Mouse (Mus musculus) embryo, embryonic 10.5 days (tissue): Measurements from ENCODE around the gene Fam111a.
"Not testable (repeated sequence)": the region's sequence is repeated elsewhere in the genome, so short reads cannot be mapped to it uniquely, and the experiment has no call there.

ENCODE experiments used
- DNase-seq: peaks from one replicate; pipeline ENCODE4 v3.0.0-alpha.2; 2015; ENCODE audit warnings: low spot score

Fam111a gene

DNA sequence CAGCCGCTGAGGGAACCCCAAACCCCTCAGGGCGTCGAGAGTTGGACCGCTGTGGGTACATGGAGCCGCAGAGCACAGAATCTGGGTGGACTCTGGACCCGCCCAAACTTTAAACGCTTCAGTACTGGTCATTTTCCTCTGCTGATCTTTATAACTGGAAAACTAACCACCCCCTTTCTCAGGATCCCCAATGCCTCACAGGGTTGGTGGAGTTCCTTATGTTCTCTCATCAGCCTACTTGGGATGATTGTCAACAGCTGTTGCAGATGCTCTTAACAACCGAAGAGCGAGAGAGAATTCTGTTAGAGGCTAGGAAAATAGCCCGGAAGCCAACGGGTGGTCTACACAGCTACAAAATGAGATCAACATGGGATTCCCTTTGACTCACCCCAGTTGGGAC, at the start of gene Fam111a:
Gene Fam111a (plus strand): TSS at position 301 of the 400 bp plus-strand sequence.
- not testable (repeated sequence) for DNase-seq

DNA sequence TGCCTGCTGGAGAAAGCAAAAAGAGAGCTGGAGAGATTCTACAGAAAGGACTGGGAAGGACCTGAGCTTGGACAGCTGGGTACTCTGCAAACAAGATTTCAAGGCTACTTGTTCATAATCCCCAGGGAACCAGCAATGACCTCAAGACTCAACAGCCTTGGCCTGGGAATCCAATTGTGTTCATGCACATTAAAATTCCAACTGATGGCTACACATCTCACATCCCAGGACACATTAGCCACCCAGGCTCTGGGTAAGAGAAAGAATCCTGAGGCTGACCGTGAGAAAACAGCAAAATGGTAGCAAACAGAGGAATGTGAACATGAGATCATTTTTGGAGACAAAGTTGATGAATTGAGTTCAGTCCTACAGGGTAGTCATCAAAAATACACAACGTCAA, 49.3 kb upstream of the Fam111a start:
- no peak for DNase-seq

DNA sequence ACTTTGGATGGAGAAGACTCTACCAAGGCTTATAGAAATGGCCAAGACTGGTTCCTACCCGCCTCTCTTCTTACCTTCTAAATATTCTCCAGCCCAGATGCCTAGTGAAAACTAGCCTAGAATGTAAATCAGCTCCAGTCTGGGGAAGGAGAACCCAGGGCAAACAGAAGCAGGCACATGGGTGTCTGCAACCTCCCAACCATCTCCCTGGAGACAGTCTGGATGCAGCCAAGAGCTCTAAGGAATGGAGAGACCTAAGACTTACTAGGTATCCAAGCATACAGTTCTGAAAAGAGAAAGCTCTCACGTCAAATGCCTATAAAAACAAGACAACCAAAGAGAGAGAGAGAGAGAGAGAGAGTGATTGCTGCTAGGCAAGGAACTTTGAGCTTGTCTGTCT, 47.6 kb upstream of the Fam111a start:
- DNase-seq: no peak

DNA sequence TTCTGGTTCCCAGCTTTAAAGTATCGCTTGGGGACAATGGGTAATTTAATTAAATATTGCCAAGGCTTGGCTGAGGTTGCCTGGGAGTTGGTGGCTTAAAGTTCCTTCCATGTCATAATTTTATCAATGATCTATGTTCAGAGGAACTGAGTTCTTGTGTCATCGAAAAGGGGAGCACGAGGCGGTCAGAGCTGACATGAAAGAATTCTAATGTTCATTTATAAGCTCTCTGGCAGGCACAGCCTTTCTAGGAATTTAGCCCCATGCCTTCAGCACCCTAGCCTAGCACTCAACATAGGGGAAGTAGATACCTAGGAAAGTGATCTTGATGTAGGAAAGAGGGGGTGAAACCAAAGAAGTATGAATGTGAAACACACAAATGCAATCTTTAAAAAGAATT, 47.2 kb upstream of the Fam111a start:
- no peak for DNase-seq

DNA sequence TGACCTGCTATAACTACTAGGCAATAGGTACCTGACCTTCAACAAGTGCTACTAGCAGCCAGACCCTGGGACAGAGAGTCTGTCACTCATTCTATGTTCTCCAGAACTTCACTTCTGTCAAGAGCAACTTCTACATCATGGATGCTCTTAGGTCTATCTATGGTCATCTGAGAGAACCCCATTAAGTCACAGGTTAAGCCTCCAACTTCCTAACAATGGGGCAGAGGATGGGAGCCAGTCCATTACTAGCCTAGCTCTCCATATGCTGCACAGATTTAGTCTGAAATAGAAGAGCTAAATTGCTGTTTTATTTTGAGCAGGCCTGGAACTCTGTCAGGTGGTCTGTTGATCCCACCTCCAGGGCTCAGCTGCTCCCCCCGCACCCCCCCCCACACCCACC, 46.6 kb upstream of the Fam111a start:
- DNase-seq: no peak

DNA sequence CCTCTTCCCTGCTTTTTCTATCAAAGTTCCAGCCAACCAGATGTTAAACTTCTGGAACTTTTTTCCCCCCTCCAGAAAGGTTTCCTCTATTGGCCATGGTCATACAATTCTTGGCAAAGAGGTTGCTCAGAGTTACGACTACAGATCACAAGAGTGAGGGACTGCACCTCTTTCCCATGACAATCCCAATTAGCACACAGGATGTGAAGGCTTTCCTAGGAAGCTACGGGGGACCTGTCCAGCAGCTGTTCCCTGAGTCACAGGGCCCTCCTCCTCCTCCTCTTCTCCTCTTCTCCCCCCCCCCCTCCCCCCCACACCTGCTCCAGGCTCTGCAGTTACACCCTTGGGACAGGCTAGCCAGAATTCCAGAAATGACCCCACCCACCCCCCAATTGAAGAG, 46.1 kb upstream of the Fam111a start:
- DNase-seq: peak; percentile 34

DNA sequence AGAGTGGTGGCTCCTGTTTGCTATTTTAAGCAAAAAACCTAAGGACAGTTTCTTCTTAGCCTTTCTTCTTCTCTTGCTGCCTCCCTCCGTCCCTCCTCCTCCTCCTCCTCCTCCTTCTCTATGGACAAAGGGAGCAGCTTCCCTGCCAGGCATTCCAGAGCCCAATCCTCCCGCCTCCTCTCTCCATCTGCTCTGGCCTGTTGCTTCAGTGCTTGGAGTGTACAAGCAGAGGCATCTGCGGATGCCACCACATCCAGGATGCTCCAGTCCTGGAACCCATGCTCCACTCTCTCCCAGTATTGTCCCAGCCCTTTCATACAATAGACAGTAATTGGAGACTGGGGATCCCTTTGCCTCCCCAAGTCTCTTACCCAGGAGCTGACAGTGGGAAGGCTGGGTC, 45.4 kb upstream of the Fam111a start:
- DNase-seq: peak; percentile 65

DNA sequence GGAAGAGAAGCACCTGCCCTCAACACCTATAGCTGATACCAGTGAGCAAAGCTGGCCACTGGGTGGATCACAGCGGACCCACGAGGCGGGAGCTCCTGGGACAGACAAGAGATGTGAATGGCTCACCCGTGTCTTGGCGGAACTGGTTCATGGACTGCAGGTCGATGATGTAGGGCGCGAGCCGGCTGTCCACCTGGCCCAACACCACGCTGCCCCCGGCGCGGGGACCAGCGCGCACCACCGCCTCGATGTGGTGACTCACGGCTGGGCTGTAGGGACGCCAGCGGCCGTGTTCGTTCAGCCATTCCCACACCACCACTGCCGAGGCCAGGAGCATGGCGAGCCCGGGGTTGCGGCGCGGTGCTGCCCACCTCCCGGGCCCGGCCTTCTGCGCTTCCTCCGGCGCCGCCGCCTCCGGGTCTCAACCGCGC, 44.6 kb upstream of the Fam111a start:
- DNase-seq: peak; percentile 41

DNA sequence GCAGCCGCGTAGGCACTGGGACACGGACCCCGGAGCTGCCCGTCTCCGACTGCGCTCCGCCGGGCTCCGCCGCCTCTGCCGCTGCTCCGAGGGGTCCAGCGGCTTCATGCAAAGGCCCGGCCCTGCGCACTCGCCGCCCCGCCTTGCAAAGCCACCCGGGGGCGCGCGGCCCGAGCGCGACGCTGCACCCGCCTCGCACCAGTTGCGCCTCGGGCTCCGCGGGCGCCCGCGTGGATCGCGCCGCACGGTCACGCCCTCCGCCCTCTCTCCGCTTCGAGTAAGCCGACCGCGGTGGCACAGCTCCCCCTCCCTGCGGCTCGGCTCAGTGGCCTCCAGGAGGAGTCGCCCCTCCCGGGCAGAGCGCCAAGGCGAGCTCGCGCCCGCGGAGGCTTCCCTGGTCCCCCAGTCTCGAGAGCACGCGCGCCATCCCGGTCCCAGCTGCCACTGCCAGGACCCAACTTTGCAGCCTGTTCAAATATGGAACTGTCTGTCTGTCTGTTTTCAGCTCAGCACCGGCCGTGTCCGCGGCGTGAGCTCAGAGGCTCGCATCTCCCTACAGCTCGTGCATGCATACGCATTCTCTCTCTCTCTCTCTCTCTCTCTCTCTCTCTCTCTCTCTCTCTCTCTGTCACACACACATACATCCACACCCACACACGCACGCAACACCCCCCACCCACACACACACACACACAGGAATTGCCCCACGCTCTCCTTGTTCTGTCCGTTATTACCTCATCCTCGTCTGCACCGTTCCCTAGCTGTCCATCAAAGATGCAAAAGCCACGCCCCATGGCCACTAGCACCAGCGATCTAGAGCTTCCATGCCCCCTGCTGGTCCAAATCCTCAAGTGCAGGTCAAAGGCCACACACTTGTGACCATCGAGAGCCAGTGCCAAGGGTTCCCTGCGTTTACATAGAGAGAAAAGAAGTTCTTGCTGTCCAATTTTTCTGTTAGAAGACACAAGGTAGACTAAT, 43.9 kb upstream of the Fam111a start, which contains the start of gene Dtx4:
Gene Dtx4 (minus strand): TSS at position 85 of the 978 bp plus-strand sequence.
- peak; percentile 100 for DNase-seq

DNA sequence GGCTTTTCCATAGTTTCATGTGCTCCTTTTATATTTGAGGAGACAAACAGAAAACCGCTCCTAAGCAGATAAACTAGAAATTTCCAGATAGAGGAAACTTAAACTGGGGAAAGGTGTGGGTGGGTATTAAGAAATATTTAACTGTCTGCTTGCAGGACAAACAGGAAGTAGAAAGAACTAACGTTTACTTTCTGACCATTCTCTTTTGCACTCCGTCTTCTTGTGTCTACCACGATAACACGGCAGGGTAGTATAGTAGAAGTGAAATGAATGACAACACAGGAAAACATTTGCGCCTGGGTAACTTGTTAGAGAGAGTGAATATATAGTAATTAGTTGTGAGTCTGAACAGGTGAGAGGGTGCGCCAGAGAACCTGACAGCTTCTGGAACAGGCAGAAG, 42.8 kb upstream of the Fam111a start:
- DNase-seq: no peak

DNA sequence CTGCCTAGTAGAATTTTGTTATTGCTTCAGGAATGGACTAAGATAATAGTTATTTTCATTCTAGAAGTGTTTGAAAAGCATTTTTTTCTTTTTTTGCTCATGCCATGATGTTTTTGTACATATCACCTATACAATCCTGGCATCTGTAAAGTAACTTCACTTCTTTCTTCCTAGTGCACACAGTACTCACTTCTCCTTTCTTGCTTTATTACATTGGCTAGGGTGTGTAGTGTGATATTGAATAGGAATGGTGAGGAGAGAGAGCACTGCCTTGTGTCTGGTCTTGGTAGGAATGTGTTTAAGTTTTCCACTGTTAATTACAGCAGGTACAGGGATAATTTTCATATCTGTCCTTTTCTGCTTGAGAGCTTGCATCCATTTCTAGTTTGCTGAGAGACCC, 30.9 kb upstream of the Fam111a start:
- no peak for DNase-seq

DNA sequence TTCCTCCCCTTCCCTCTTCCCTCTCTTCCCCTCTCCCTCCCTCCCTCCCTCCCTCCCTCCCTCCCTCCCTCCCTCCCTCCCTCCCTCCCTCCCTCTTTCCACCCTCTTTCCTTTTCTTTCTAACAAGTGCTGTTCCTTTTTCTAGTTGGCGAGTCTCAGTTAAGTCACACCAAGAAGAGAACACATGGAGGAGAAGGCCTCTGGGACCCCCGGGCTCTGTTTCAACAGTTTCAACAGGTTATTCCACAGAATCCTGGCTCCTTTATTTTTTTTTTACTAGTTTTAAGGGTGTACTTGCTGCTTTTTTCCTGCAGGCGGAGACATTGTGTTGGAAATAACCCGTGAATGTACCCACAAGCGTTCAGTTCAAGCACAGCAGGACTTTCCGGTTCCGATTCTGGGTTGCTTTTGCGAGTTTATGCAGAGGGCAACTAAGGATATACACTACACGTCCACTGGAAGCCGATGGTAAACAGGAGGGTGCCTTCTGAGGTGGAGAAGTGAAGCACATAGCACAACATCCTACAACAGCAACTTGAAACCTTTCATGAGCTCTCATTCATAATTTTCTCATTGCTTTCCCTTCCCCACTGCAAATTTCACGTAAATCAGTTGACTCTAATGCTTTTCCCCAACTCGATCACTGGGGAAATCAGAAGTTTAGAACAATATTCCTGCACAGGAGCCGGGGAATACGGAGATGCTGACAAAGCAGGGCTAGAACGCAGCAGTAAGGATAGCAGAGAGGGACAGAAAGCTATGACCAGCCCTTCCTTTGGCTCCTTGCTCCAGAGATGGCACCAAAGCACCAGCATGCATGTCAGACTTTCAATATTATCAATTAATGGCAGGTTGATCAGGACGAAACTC, 27.6 kb upstream of the Fam111a start:
- peak; percentile 88 for DNase-seq

DNA sequence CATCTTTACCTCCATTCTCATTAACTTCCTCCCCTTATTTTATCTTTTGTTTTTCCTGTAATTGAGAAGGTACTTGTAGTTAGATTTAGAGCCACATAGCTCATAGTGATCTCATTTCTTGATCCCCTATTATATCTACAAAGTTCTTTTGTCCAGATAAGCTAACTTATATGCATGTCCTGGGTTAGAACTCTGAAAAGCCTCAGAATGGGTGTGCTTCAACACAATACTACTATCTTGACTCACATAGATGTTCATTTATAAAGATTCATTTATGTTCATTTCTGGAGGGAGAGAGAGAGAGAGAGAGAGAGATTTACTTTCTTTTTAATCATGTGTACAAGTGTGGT, 27.0 kb upstream of the Fam111a start:
- no peak for DNase-seq

DNA sequence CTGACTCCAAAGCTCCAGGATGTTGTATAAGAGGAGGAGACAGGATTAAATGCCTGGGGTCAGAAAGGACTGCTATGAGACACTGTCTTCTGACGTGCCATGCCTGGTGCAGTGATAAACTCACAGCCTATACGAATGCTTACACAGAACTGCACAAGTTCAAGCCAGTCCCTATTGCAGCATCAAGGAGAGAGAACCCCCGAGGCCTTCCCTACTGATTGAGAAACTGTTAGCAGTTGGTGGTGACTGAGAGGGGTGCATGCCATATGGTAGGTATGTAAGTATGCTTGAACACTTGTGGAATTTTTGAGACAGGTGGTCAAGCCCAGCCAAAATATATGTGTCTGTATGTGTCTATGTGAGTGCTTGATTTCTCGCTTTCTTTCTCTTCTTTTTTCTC, 22.2 kb upstream of the Fam111a start:
- DNase-seq: no peak

DNA sequence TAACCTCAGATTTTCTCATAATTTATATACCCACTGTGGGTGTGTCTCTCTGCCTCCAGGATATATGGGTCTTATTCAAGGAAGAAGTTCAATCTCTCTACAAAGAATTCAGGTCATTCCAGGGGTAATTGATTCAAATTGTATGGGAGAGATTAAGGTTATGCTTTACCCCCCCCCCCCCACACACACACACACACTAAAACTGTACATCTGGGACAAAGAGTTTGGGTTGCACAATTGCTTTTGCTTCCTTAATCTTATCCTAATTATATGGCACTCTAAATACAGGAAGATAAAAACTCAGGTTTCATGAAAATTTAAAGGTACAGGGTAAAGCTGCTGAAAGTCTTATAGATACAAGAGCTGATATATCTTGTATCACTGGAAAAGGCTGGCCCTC, 8.4 kb upstream of the Fam111a start:
- no peak for DNase-seq

DNA sequence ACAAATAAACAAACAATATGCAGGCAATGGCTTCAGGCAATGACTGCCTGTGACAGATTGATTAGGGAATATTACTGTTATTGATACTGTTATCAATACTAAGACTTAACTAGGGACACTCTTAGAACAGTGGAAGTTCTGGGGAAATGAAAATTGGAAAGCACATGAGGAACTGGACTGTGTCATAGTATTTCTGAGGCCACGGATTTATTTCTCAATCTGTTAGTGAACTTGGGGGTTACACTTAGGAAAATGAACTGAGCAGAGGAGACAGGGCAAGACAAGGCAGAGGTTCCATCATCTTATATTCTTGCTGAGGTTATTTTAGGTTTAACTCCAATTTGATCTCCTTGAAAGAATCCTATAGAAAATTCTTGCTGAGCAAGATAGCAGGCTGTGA, 5.6 kb upstream of the Fam111a start:
- DNase-seq: no peak

DNA sequence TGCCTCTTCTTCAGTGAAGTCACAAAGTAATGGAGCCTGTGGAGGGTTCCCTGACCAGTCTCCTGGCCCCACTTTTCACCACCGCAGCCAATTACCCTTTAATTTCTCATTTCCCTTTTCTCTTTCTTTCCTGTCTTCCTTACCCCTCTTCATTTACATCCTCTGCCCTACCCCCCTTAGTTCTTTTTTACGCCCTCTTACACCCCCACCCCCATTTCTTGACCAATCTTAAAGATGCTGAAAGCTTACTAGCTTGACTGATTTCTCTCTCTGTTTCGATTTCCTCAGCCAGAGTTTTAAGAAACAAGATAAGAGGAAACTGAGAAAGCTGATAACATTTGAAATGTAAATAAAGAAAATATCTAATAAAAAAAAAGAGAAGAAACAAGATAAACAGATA, 4.8 kb upstream of the Fam111a start:
- no peak for DNase-seq

DNA sequence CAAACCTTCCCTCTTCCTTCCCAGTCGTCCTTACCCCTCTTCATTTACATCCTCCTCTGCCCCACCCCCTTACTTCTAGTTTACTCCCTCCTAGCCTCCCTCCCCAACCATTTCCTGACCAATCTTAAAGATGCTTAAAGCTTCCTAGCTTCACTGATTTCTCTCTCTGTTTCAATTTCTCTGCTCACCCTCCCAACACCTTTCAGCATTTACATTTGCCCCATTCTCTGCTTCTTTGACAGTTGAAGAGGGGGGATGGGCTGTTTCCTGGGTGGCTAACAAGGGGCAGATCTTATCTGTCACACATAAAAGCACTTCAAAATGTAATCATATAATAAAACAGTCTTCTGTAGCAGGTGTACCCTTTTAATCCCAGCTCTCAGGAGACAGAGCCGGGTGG, 3.9 kb upstream of the Fam111a start:
- DNase-seq: no peak

DNA sequence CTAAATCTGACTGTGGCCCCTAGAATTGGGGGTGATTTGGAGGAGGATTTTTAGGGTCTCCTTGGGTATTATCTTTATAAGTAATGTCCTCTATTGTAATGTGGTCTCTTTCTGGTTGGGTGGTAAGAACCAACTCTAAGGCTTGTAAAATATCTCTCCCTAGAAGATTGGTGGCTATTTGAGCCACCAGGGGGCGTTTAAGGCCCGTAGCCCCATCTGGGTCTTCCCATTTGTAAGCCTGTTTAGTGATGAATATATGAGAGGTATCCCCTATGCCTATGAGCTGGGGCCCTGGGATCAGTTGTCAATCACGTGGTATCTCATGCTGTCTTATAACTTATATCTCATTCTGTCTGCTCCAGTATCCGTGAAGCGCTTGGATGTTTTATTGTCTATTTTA, 3.6 kb downstream of the Fam111a start:
- peak; percentile 13 for DNase-seq

DNA sequence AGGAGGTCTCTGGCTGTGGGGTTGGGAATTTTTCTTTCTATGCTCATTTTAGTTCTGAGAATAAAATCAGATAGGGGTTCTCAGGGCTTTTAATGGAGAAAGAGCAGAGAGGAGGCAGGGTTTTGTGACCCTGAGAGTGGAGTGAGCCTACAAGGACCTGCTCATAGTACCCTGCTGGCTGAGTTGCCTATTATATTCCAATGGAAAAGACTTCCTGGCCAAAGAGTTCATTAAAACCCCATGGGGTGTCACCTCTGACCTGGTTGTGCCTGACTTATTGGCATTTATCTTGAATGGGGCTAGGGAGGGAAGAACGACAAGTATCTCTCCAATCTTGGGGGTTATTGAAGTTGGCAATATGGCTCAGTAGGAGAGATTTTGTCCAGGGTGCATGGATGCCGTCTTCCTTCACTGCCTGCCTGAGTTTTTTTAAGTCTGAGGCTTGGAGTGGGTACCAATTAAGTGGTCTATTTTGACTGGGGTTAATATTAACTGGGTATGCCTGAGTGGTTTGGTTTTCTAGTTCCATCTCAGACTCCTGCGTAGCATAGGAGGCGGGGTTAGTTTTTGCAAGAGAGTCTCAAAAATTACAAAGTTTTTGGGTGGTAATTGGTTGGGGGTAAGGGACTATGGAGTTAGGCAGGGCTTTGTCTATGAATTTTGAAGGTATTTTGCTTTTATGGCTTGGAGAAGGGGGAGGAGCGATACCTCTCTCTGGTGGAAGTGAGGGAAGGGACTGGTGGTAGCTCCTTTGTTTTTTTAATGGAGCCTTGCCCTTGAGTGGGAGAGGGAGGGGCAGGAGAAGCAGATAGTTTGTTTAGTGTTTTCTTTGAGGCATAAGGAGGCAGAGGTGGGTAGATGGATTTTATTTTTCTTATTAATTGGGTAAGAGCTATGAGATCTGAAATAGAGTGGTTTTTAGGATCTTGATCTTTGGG, 4.7 kb downstream of the Fam111a start:
- DNase-seq: no peak

DNA sequence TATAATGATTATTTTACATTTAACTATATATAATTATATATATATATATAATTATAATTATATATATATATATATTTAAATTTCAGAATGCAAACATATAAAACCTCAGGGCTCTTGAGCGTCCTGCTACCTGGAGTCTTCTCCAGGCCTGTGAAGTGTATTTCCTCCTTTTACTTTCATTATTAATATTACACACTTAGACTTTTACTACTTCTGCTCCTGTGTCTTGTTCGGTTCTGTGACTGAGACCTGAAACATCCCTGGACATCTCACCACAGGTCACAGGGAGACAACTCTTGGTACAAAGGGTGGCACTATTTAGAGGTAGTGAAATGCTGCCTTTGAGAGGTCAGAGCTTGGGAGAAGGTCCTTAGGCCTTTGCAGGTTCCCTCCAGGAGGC, 10.8 kb downstream of the Fam111a start:
- no peak for DNase-seq

DNA sequence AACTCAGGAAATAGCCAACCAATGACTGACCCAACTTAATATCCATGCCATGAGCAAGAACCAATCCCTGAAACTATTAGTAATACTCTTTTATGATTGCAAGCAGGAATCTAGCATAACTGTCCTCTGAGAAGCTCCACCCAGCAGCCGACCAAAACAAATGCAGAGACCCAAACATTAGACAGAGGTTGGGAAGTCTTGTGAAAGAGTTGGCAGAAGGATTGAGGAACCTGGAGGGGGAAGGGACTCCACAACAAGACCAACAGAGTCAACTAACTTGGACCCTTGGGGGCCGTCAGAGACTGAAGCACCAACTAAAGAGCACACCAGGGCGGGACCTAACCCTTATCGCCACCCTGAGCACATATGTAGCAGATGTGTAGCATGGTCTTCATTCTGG, 12.7 kb downstream of the Fam111a start:
- DNase-seq: no peak
